Mouse (Mus musculus) CD4-positive, CD25-positive, alpha-beta regulatory T cell, adult 4 months (primary cell): ENCODE results near the gene Tmcc3. TPM values are rescaled to one million over a fixed set of nuclear protein-coding genes. Genes with fewer than 3 reads are reported as not detected.

Experiments used
- polyA plus RNA-seq, 2 experiments: library from polyadenylated mRNA; unstranded; fragments of 100-300 nt; shearing (Covaris generic); gene quantifications; one replicate each; pipeline ENCODE4 v1.2.1; 2017

Tmcc3 gene
- polyA plus RNA-seq, 2 experiments from 2014 or later: 1.2 to 2.2 TPM

Other genes with a start within 250 kb of the Tmcc3 start
- 1 to 10 TPM; 4.6 to 6.4 TPM for gene Nr2c1, start 163.9 kb upstream of the Tmcc3 start, polyA plus RNA-seq
- gene Ndufa12, start 113.2 kb upstream of the Tmcc3 start, polyA plus RNA-seq: 100 to 1,000 TPM; 157 to 163 TPM
- not detected for gene Gm4792, start 13.2 kb upstream of the Tmcc3 start, polyA plus RNA-seq